In genomic region chr4:150136693-150137092, GRCm38 (mm10) we compare ENCODE assay signal across 8 mouse cellular contexts. TPM values are rescaled to one million over a fixed set of nuclear protein-coding genes. Genes with fewer than 3 reads are reported as not detected.
DNase-seq lines count a peak whose midpoint lies in the region; ATAC-seq and TF ChIP-seq lines count a peak whose summit lies in the region.

No protein-coding gene starts in this region.

- intact Hi-C loops in left cerebral cortex, adult 2 months (cut with DNase I) = loop anchor here (2.0 kb wide), 1 partner anchor 82 kb away; no protein-coding TSS in a partner anchor

- H3K4me3 ChIP-seq in forebrain, embryonic 14.5 days (ENCODE audit: low read depth, low read length) = no peak overlapping the region
- H3K4me3 ChIP-seq in hindbrain, embryonic 10.5 days = no peak overlapping the region
- no peak overlapping the region for H3K4me3 ChIP-seq in left cerebral cortex, adult 2 months
- H3K4me3 ChIP-seq in midbrain, embryonic 10.5 days = no peak overlapping the region
- no peak overlapping the region for H3K4me3 ChIP-seq in small intestine, adult 2 months (ENCODE audit: low read depth, low read length)

- no peak overlapping the region for H3K27ac ChIP-seq in forebrain, embryonic 14.5 days (ENCODE audit: low read depth, low read length)
- H3K27ac ChIP-seq in hindbrain, embryonic 10.5 days = no peak overlapping the region
- H3K27ac ChIP-seq in left cerebral cortex, adult 2 months = no peak overlapping the region
- no peak overlapping the region for H3K27ac ChIP-seq in midbrain, embryonic 10.5 days (replicated peaks)
- H3K27ac ChIP-seq in small intestine, adult 2 months (ENCODE audit: insufficient read depth, low read depth, low read length) = no peak overlapping the region

- DNase-seq in MEL-GATA-1-ER (ENCODE audit: extremely low read depth, low read depth) = peak; percentile 66
- DNase-seq in c-Kit-positive CD71-positive TER-119-positive erythroid progenitor cells, embryonic 14.5 days (ENCODE audit: low spot score) = peak; percentile 66
- DNase-seq in forebrain, embryonic 14.5 days (ENCODE audit: low spot score) = peak; percentile 72
- DNase-seq in hindbrain, embryonic 10.5 days (ENCODE audit: low spot score) = peak; percentile 81
- DNase-seq in left cerebral cortex, adult 2 months (ENCODE audit: extremely low spot score in 1 of 2, low spot score in 2 of 2) = peak; percentile 48 to 75
- DNase-seq in midbrain, embryonic 10.5 days (ENCODE audit: low spot score) = peak; percentile 82

- H3K4me2 ChIP-seq in forebrain, embryonic 14.5 days (ENCODE audit: low read length) = no peak overlapping the region

- no peaks in the 10 kb centered on the region for H3K4me1 ChIP-seq in forebrain, embryonic 14.5 days (ENCODE audit: control insufficient read depth, insufficient read depth, low read length)
- H3K4me1 ChIP-seq in hindbrain, embryonic 10.5 days (replicated peaks) = peaks cover 40% of the 10 kb centered on the region
- peaks cover 54% of the 10 kb centered on the region for H3K4me1 ChIP-seq in midbrain, embryonic 10.5 days
- peaks cover 18% of the 10 kb centered on the region for H3K4me1 ChIP-seq in small intestine, adult 2 months (ENCODE audit: control insufficient read depth, insufficient read depth, insufficient read length, low read length)

- WGBS in forebrain, embryonic 14.5 days = 6% methylated on average over 10 of the region's 10 CpGs
- 6% methylated on average over 10 of the region's 10 CpGs for WGBS in hindbrain, embryonic 10.5 days
- 7% methylated on average over 10 of the region's 10 CpGs for WGBS in midbrain, embryonic 10.5 days
- 5% methylated on average over 10 of the region's 10 CpGs for WGBS in small intestine, adult 2 months

- no peak for TF ChIP-seq POLR2A in small intestine, adult 2 months (IDR thresholded peaks at IDR 0.05; ENCODE audit: low read depth, low read length)

- no peak overlapping the region for H3K9ac ChIP-seq in forebrain, embryonic 14.5 days (ENCODE audit: low read length)

- ATAC-seq in forebrain, embryonic 14.5 days = peak; percentile 60; the same call in 1 of the 2 replicates
- no peak for ATAC-seq in inflammation-experienced regulatory T-cells, adult 6 months

- TF ChIP-seq CTCF in left cerebral cortex, adult 2 months (IDR thresholded peaks at IDR 0.05) = peak; percentile 98
- peak; percentile 88; the same call in 1 of the 2 replicates for TF ChIP-seq CTCF in small intestine, adult 2 months (IDR thresholded peaks at IDR 0.05; ENCODE audit: extremely low read depth, insufficient read length, insufficient replicate concordance, low read depth, low read length)

- no peaks in the 10 kb centered on the region for H3K27me3 ChIP-seq in forebrain, embryonic 14.5 days (replicated peaks; ENCODE audit: control insufficient read depth, insufficient read depth, low read length)
- peaks cover 21% of the 10 kb centered on the region; the same call in 1 of the 2 replicates for H3K27me3 ChIP-seq in hindbrain, embryonic 10.5 days (ENCODE audit: insufficient read depth, poor library complexity, severe bottlenecking)
- peaks cover 16% of the 10 kb centered on the region; the same call in 1 of the 2 replicates for H3K27me3 ChIP-seq in midbrain, embryonic 10.5 days (ENCODE audit: low read depth, poor library complexity, severe bottlenecking)
- H3K27me3 ChIP-seq in small intestine, adult 2 months (ENCODE audit: control insufficient read depth, insufficient read depth, low read length) = no peaks in the 10 kb centered on the region

- H3K9me3 ChIP-seq in forebrain, embryonic 14.5 days (replicated peaks; ENCODE audit: control insufficient read depth, low read length) = no peaks in the 10 kb centered on the region
- H3K9me3 ChIP-seq in hindbrain, embryonic 10.5 days = no peaks in the 10 kb centered on the region
- H3K9me3 ChIP-seq in midbrain, embryonic 10.5 days (replicated peaks) = no peaks in the 10 kb centered on the region

- no peaks in the 10 kb centered on the region for H3K36me3 ChIP-seq in forebrain, embryonic 14.5 days (ENCODE audit: control insufficient read depth, insufficient read depth, low read length)
- H3K36me3 ChIP-seq in hindbrain, embryonic 10.5 days = no peaks in the 10 kb centered on the region
- H3K36me3 ChIP-seq in midbrain, embryonic 10.5 days = no peaks in the 10 kb centered on the region
- H3K36me3 ChIP-seq in small intestine, adult 2 months (ENCODE audit: control insufficient read depth, insufficient read depth, low read length) = peaks cover 16% of the 10 kb centered on the region

RNA-seq across cellular contexts. Expression of gene Slc2a7, which starts 12.1 kb away (rescaled TPM):
- not detected in 2 replicates for polyA plus RNA-seq in forebrain, embryonic 14.5 days (2014; fragmentation: Nextera tagmentation; extraction: Ambion mirVana)
- polyA plus RNA-seq in hindbrain, embryonic 10.5 days (2016; fragmentation: Nextera tagmentation; extraction: Ambion mirVana) = not detected in 2 replicates
- not detected for total RNA-seq in left cerebral cortex, adult 2 months (2021)
- not detected in 2 replicates for polyA plus RNA-seq in midbrain, embryonic 10.5 days (2016; fragmentation: Nextera tagmentation; extraction: Ambion mirVana)
- polyA plus RNA-seq in small intestine, adult 2 months (2012; rRNA removed) = 47.2 and 68.9 TPM in 2 replicates
- polyA plus RNA-seq in inflammation-experienced regulatory T-cells, adult 6 months (2017; shearing (Covaris generic)) = not detected

RNA-seq across cellular contexts. Expression of gene Slc2a5, which starts 17.6 kb away (rescaled TPM):
- 2.3 and 3.2 TPM in 2 replicates for polyA plus RNA-seq in forebrain, embryonic 14.5 days (2014; fragmentation: Nextera tagmentation; extraction: Ambion mirVana)
- 1.1 and 2.0 TPM in 2 replicates for polyA plus RNA-seq in hindbrain, embryonic 10.5 days (2016; fragmentation: Nextera tagmentation; extraction: Ambion mirVana)
- 1 to 10 TPM; 4.5 to 4.7 TPM for total RNA-seq in left cerebral cortex, adult 2 months (2021)
- polyA plus RNA-seq in midbrain, embryonic 10.5 days (2016; fragmentation: Nextera tagmentation; extraction: Ambion mirVana) = 1.3 and 1.8 TPM in 2 replicates
- 165 and 177 TPM in 2 replicates for polyA plus RNA-seq in small intestine, adult 2 months (2012; rRNA removed)
- not detected for polyA plus RNA-seq in inflammation-experienced regulatory T-cells, adult 6 months (2017; shearing (Covaris generic))

RNA-seq across cellular contexts. Expression of gene Gpr157, which starts 49.5 kb away (rescaled TPM):
- polyA plus RNA-seq in forebrain, embryonic 14.5 days (2014; fragmentation: Nextera tagmentation; extraction: Ambion mirVana) = 0.05 and 0.06 TPM in 2 replicates
- 0.59 and 0.81 TPM in 2 replicates for polyA plus RNA-seq in hindbrain, embryonic 10.5 days (2016; fragmentation: Nextera tagmentation; extraction: Ambion mirVana)
- 1 to 10 TPM; 1.5 TPM for total RNA-seq in left cerebral cortex, adult 2 months (2021)
- 0.60 and 0.62 TPM in 2 replicates for polyA plus RNA-seq in midbrain, embryonic 10.5 days (2016; fragmentation: Nextera tagmentation; extraction: Ambion mirVana)
- 2.6 and 3.5 TPM in 2 replicates for polyA plus RNA-seq in small intestine, adult 2 months (2012; rRNA removed)
- under 1 TPM; 0.16 to 0.36 (median 0.33) TPM for polyA plus RNA-seq in inflammation-experienced regulatory T-cells, adult 6 months (2017; shearing (Covaris generic))

Comparison
In these comparisons a context has a peak if more than half of its experiments do, and no peak if none do; other contexts are left out.
1. RNA of gene Slc2a7, which starts 12.1 kb away (polyA plus RNA-seq): 47.2 to 68.9 TPM in small intestine, adult 2 months; not detected in forebrain, embryonic 14.5 days, not detected in hindbrain, embryonic 10.5 days, not detected in midbrain, embryonic 10.5 days and not detected in inflammation-experienced regulatory T-cells, adult 6 months; every median in the first group is over 10 times any median in the second.
2. RNA of gene Slc2a5, which starts 17.6 kb away (polyA plus RNA-seq): 165 to 177 TPM in small intestine, adult 2 months; 2.3 to 3.2 TPM in forebrain, embryonic 14.5 days, 1.3 to 1.8 TPM in midbrain, embryonic 10.5 days, 1.1 to 2.0 TPM in hindbrain, embryonic 10.5 days and not detected in inflammation-experienced regulatory T-cells, adult 6 months; every median in the first group is over 10 times any median in the second.
3. Peak in every context shown above with its lines, with median percentiles within 50 percentile points of each other: DNase-seq.